Mouse (Mus musculus): ENCODE data around the gene Gpr65. TPM values are rescaled to one million over a fixed set of nuclear protein-coding genes. Genes with fewer than 3 reads are reported as not detected.
"Not testable (repeated sequence)": the region's sequence is repeated elsewhere in the genome, so short reads cannot be mapped to it uniquely, and the experiment has no call there.

Gpr65 gene
- total RNA-seq, 2 experiments from 2014 or later, result 0.15 TPM; not detected in 1

DNA sequence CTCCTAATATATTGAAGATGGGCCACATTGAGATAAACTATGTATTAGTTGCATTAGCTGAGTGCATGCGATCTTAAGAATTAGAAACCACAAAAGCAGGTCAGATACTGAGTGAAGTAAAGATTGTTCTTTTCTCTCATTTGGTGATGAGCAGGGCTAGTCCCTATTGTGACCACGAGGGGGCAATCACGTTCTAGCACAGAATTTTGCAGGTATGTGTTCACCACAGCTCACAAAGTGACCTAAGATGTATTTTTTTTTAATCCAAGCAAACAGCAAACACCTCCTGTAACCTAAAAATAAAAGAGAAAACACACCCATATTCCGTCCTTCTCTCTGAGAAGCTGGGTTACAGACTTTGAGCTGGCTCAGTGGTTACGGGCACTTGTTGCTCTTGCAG, 12.1 kb downstream of the Gpr65 start:
- intact Hi-C loops (cut with DNase I), result loop anchor here (5.0 kb wide), 1 partner anchor 342 kb away; no protein-coding TSS in a partner anchor
- peak; percentile 49 to 67 for DNase-seq (ENCODE audit: extremely low spot score in 1 of 2, low spot score in 2 of 2)

DNA sequence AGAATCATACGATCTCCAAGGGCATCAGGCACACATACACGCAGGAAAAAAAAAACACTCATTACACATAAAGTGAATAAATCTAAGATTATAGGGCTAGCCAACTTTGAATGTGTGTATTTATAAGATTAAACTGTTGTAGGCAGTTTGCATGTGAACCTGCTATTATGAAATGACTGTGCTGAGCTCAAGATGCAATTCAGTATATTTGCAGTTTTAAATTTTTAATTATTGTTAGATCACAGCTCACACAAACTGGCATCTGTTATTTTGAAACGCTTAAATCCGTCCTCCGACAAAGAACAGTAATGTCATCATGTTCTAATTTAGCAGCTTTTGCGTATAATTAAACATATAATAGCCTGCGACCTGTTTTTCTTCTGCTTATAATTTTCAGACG, 12.6 kb downstream of the Gpr65 start:
- DNase-seq (ENCODE audit: extremely low spot score in 1 of 2, low spot score in 2 of 2), result no peak
- intact Hi-C loops (cut with DNase I), result loop anchor here (5.0 kb wide), 1 partner anchor 341 kb away; no protein-coding TSS in a partner anchor

DNA sequence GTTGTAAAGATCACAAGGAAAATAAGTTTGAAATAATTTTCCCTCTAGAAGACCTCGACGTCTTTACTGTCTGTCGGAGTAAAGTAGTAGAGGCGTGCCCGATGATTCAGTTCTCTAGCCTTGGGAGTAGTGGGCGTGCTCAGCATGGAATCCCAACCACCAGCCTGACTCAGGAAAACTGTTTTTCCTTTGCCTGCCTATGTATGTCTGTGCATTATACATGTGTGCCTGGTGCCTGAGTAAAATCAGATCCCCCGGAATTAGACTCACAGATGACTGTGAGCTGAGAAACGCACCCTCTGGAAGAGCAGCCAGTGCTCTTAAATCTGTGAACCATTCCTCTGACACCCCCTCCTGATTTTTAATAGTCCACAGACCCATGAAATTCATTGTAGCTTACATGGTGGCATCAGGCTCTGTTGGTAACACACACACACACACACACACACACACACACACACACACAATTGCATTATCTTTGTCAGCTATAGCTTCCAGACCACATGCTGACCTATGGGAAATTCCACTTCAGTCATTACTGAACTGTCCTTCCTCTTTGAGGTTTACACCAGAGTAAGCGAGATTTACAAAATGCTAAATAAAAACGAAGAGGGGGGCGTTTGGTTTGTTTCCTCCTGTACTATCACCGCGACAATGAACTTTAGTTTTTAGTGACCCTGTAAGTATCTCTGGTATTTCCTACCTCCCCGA, 14.5 kb downstream of the Gpr65 start:
- DNase-seq (ENCODE audit: extremely low spot score in 1 of 2, low spot score in 2 of 2), result no peak
- intact Hi-C loops (cut with DNase I), result loop anchor here (5.0 kb wide), 1 partner anchor 339 kb away; no protein-coding TSS in a partner anchor

DNA sequence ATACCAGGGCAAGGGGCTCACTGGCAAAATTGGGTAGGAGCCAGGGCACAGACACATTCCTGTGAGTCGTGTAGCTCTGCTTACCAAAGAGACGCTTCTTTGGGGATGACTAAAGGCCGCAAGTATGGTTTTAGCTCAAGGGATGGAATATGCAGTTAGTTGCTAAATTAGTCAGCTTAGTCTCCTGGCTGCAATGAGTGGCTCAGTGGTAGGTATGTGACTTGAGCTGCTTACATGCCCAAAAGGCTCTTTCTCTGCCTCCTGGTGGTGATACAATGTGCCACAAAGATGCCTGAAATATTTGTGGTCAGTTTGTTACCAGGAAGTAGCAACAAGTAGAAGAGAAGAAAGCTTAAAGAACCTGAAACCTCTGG, 15.0 kb downstream of the Gpr65 start:
- intact Hi-C loops (cut with DNase I), result loop anchor here (5.0 kb wide), 1 partner anchor 339 kb away; no protein-coding TSS in a partner anchor
- no peak for DNase-seq (ENCODE audit: extremely low spot score in 1 of 2, low spot score in 2 of 2)

DNA sequence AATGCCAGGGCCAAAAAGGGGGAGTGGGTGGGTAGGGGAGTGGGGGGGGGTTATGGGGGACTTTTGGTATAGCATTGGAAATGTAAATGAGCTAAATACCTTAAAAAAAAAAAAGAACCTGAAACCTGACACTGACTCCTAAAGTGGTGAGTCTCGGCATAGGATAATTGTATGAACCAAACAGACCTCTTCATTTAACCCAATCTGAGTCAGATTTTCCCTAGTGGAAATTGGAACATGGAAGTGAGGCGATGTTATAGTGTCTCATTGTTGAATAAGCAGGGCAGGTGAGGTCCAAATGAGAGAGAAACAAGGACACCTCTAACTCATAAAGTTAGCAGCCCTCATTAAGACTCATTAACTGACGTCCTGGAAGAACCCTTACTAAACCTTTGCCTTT, 16.0 kb downstream of the Gpr65 start:
- no peak for DNase-seq (ENCODE audit: extremely low spot score in 1 of 2, low spot score in 2 of 2)
- intact Hi-C loops (cut with DNase I), result loop anchor here (5.0 kb wide), 1 partner anchor 338 kb away; no protein-coding TSS in a partner anchor

DNA sequence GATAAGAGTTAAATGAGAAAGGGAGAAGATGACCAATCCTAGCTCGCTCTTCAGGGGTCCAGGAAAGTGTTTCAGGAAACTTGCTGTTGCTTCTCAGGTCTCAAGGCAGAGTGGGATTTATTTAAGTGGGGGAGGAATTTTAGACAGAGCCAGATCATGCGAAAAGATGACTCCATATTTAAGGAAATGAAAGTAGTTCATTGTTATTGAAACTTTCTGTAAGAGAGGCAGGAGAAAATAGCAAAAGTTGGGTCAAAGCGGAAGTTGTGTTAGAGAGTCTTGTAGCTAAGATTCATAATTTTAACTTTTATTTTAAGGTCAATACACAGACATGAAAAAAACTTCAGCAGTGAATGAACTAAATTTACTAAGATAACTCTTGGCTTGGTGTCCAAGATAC, 22.0 kb downstream of the Gpr65 start:
- no peak for DNase-seq (ENCODE audit: extremely low spot score in 1 of 2, low spot score in 2 of 2)
- intact Hi-C loops (cut with DNase I), result no loop called here

DNA sequence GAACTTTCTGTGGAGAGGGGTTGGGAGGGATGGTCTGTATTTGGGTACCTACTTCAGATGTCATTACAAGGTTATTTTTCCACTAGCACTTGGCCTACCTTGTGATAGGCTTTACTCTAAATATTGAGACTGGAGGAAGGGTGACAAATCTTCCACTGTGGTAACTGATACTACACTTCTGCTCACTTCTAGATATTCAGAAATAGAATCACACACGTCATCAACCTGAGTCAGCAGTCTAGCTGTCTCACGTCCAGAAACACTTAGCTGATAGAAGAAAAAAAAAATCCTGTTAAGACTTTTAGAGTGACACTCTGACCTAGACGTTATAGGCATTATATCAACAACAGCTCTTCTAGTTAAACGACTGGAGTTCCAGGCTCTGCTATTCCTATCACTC, 23.8 kb downstream of the Gpr65 start:
- DNase-seq (ENCODE audit: extremely low spot score in 1 of 2, low spot score in 2 of 2), result no peak
- intact Hi-C loops (cut with DNase I), result no loop called here

DNA sequence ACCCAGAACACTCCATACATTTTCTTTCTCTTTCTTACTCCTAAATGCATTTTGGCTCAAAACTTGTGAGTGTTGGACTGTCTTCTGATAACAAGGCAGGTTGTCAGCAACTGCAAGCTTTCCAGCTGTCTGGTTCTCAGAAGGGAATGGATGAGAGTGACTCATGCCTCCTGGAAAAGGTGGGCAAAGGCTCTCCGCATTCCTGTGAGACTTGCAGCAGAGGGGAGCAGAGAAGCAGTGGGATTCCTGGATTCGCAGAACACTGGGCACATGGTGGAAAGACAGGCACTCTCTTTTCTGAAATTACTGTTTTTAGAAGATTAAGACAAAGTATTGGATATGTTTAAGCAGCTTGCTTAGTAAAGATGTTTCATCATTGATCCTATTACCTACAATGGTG, 25.8 kb downstream of the Gpr65 start:
- DNase-seq (ENCODE audit: extremely low spot score in 1 of 2, low spot score in 2 of 2), result no peak
- intact Hi-C loops (cut with DNase I), result no loop called here

DNA sequence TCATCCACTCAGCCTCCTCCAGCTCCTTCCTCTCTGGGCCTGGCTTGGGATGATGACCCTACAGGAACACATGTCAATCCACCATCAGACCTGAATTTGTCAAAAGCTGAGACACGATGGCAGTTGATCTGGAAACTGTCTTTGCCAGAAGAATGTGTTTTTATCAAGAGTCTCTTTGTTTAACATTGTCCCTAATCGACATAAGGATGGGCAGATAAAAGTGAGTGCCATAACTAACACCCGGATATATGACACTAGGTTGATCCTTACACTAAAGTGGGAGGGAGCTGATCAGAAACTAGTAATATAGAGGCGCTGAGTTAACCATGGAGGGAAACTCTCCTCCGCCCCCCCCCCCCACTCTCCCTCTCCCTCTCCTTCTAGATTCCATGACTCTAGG, 33.5 kb downstream of the Gpr65 start:
- no peak for DNase-seq (ENCODE audit: extremely low spot score in 1 of 2, low spot score in 2 of 2)
- intact Hi-C loops (cut with DNase I), result no loop called here

DNA sequence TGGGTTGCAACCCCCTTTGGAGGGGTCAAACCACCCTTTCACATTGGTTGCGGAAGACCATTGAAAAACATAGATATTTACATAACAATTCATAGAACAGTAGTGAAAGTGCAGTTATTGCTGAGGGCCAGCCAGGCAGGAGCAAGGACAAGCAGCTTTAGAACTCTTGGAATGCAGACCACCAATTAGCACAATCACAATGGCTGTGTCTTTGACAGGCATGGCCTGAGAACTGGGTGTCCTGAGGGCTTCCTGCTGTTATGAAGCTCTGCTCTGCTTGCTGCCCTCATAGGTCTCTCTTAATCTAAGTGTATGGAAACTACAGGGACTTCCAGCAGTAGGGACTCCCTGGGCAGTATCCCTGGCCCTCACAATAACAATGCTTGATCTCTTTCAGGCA, 34.6 kb downstream of the Gpr65 start:
- DNase-seq (ENCODE audit: extremely low spot score in 1 of 2, low spot score in 2 of 2), result no peak
- intact Hi-C loops (cut with DNase I), result no loop called here

DNA sequence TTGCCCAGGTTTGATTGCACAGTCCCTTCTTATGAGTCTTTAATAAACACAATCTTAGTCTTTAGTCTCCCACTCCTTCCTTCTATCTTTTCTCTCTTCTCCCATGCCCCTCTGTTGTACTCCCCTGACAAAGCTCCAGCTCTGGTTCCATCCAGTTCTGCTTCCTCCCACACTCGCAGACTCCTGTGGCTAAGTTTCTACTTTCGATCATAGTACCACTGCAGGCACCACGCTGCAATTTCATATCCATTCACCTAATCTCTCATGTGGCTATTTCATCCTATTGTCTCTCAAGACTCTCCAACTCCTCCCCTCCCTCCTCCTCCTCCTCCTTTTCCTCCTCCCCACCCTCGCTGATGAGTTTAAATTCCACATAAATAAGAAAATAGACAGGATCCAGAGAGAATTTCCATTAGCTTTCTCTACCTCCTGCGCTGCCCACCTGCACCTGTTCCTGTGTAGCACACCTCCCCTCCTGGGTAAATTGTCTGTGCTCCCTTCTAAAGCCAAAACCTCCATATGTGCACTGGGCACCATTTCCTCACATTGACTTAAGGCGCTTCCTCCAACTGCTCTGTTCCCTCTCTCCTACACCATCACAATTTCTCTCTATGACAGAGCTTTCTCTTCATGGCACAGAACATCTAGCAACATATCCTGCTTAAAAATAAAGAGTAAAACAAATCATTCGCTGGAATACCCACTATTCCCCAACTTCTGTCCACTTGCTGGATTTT, 38.9 kb downstream of the Gpr65 start:
- intact Hi-C loops (cut with DNase I), result no loop called here
- DNase-seq (ENCODE audit: extremely low spot score in 1 of 2, low spot score in 2 of 2), result peak in 1 of 2 experiments; percentile 15

DNA sequence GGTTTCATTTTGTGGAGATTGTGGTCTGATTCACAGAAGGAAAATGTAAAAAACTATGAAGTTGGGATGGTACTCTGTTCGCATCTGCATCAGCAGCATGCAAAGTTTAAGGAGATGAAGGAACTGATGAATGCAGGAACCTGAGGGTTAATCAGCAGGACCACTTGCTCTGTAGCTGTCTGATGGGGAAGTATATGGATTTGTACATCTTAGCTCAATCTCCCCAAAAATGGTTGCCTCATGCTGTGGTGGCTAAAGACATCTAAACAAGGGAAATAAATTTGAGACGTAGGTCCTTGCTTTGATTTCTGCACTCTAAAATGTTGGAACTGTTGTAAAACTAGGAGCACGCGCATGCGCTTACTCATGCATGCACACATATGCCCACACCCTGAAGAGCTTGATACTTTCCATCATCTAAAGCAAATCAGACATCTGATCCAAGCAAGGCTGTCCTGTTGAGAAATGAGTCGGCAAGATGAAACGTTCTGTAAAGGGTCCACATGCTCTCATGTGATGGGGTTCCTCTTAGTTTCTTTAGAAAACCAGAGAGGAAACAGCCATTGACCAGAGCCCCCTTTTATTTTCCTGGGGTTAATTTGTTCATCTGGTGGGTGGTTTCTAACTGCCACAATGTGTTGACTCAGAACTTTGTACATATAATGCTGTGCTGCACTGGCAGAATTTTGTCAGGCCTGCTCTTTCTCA, 43.1 kb downstream of the Gpr65 start:
- no peak for DNase-seq (ENCODE audit: extremely low spot score in 1 of 2, low spot score in 2 of 2)
- intact Hi-C loops (cut with DNase I), result no loop called here

DNA sequence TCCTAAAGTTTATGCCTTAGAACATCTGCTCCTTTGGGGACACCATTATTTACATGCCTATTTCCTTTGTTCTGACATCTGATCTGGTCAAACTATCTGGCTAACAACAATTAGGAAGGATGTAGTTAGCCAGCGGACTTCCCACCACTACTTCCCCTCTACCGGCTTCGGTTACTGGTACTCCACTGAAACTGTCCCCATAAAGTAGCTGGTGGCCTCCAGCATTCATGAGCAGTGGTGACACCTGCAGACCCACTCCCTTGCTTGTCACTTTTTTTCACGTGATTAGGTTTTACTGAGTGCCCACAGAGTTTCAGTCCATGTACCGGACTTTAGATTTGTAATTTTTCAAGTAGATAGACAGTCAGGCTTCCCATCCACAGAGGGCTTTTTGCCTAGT, 47.5 kb downstream of the Gpr65 start:
- DNase-seq (ENCODE audit: extremely low spot score in 1 of 2, low spot score in 2 of 2), result no peak
- intact Hi-C loops (cut with DNase I), result no loop called here

DNA sequence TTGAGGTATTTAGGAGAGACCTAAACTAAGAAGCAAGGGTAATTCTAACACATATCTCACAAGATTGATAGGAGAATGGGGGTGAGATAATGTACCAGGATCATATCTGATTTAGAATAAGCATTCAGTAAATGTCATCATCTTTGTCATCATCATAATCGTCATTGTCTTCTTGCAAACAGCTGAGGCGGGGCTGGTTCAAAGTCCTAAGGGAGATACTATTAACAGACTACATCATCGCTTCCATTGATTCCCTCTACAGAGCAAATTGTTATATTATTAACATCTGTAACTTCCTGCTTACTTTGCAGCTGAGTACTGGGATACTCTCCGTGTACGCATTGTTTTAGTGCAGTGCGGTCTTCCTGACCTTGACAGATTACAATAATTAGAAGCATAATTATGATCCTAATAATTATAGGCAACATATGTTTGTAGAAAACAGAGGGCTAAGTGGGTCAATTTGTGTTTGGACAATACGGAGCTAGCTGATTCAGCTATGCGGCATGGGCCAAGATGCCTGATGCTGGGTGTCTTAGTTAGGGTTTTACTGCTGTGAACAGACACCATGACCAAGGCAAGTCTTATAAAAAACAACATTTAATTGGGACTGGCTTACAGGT, 49.4 kb downstream of the Gpr65 start:
- intact Hi-C loops (cut with DNase I), result no loop called here

DNA sequence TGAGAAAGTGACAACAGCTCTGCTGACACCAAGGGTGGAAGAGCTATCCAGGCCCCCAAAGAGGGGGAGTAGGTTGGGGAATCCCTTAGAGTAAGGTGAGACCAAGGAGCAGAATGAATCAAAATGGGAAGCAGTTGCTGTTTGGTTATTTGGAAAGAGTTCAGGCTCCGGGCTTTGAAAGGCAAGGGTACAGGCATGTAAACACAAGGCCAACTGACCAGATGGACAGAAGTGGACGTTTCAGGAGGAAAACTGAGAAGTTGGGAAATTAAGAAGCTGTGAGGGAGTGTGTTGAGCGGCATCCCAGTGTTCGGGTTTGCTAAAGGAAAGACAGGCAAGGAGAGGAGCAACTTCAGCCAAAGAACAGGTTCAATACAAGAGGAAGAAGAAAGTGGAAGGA, 54.0 kb downstream of the Gpr65 start:
- intact Hi-C loops (cut with DNase I), result no loop called here
- no peak for DNase-seq (ENCODE audit: extremely low spot score in 1 of 2, low spot score in 2 of 2)

More for the DNA sequence above, 49.4 kb downstream of the Gpr65 start:
- no peak for DNase-seq (ENCODE audit: extremely low spot score in 1 of 2, low spot score in 2 of 2)

DNA sequence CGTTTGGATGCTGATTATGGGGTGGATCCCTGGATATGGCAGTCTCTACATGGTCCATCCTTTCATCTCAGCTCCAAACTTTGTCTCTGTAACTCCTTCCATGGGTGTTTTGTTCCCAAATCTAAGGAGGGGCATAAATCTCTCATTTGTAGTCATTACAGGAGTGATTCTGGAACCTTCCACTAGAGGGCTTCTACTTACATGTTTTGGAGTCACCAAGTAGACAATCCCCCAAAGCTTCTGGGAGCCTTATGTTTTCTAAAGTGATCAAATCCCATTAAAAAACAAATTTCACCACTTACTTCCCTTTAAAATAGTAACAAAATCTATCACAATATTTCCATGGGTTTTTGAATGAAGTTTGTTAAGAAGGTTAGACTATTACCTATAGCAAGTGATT, 55.7 kb downstream of the Gpr65 start:
- intact Hi-C loops (cut with DNase I), result not testable (repeated sequence)
- DNase-seq (ENCODE audit: extremely low spot score in 1 of 2, low spot score in 2 of 2), result peak in 1 of 2 experiments; percentile 66
